Mouse (Mus musculus): ENCODE results near the gene Rassf5.

The Rassf5 gene

GRCm38 (mm10) chr1:131139102-131140095 lies 105.7 kb downstream of the Rassf5 start:
- peak; percentile 35 for DNase-seq (ENCODE audit: low read depth, low spot score)

DNA sequence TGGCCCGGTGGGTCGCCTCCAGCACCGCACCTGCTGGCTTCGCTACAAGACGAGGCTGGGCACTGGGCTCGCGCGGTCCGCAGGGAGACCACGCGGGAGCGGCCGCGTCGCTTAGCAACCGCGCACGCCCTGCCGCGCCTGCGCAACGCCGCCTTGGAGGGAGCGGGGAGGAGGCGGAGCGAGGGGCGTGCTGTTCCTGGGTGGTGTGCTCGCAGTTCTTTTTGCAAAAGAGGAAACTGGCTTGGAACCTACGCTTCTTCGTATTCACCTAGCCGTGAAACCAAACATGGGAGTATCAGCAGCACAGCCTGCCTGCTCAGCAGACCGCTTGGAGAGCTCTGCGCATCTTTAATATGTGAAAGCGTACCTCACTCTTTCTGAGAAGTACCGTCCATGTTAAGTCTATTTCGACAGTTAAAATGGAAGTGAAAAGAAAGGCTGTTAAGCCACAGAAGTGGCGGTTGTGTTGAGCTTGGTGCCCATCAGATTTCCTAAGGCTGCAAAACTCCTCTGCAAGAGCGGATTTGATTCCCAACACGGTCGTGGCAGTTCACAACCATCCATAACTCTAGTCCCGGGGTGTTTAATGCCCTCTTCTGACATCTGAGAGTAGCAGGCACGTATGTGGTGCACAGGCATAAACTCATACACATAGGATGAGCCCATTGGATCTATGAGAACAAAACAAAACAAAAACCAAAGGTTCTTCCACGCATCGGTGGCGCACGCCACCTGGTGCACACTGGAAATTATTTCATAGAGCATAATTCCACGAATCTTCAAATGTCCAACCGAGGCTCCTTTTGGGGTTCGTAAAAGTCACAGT lies 106.7 kb downstream of the Rassf5 start, which contains the start of gene Dyrk3:
TSS of gene Dyrk3 (minus strand) at position 150 of the 826 bp plus-strand sequence.
- peak; percentile 95 for DNase-seq (ENCODE audit: low read depth, low spot score)

DNA sequence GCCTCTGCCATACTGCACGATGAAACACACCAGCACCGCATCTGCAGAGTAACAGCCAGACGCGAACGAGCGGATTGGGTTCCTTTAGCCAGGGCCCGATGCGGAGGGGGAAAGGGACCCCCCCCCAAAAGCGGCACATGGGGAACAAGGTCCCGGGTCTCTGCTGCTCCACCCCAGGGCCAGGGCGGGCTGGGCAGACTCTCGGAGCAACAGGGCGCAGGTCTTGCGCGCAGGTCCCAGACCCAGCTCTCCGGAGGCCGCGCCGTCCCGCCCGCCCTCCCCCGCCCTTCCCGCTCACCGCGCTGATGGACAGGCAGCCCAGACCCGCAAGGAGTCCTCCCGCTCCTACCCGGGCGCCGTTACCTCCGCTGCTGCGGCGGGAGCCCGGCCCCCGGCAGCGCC lies 107.3 kb downstream of the Rassf5 start:
- no peak for DNase-seq (ENCODE audit: low read depth, low spot score)

- no peak for DNase-seq (ENCODE audit: low read depth, low spot score)
Measured at GRCm38 (mm10) chr1:131137111-131137510, 107.9 kb downstream of the Rassf5 start.

DNA sequence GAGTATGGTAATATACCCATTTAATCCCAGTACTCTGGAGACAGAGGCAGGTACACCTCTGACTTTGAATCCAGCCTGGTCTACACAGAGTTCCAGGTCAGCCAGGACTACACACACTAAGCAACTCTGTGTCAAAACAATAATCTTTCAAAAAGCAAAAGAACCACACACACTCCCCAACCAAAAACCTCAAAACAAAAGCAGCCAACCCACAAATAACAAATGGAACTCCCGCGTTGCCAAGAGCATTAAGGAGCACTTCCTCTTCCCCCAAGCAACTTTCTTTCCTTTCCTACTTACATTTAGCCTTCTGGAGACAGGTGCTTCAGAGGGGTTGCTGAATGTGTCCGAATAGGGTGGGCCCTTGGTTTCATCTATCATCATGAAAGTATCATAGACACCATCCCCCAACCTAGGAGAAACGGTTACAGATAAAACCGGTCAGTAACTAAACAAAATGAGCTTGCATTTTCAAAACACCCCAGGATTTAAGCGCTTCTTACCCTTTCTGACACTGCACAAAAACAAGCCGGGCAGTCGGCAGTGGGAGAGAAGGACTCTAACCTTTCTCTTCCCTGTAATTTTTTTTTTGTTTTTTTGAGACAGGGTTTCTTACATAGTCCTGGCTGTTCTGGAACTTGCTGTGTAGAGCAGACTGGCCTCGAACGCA lies 109.0 kb downstream of the Rassf5 start:
- no peak for DNase-seq (ENCODE audit: low read depth, low spot score)

- DNase-seq (ENCODE audit: low read depth, low spot score) = no peak
Measured at GRCm38 (mm10) chr1:131134942-131135522, 110.0 kb downstream of the Rassf5 start.

- DNase-seq (ENCODE audit: low read depth, low spot score) = no peak
Measured at GRCm38 (mm10) chr1:131134231-131134630, 110.8 kb downstream of the Rassf5 start.
